Mouse (Mus musculus) liver, adult 2 months (tissue): Measurements from ENCODE around the gene Gm28051.

Experiments used
- CTCF ChIP-seq: fragments of 200-500 bp; IDR thresholded peaks from 2 replicates; pipeline ENCODE4 v1.5.1; 2011; ENCODE audit warnings: low read depth, low read length, control low read depth
- POLR2A ChIP-seq: fragments of 200-500 bp; IDR thresholded peaks from 2 replicates; pipeline ENCODE4 v1.6.1; 2011; ENCODE audit warnings: low read length, control low read depth; ENCODE audit not compliant: insufficient read depth; ENCODE audit errors: extremely low read depth

DNA sequence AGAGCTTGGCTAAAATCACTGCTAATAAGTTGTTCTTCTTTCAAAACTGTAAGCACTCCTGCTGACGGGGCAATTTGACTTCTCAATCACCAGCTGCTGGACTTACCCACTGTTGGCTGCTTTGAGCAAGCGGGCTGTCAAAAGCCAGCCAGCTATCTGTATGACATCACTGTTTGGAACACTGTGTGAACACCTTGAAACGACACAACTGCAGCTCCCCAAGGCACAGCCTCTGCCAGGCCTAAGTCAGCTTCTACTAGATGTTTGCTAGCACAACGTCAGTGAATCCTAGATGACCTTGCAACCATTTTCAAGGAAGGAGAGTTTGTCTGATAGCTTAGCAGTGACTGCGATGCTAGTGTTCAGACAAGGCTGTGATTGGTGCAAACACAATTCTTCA lies 18.5 kb downstream of the Gm28051 start:
- TF ChIP-seq POLR2A, result no peak
- TF ChIP-seq CTCF, result no peak
